Mouse (Mus musculus): ENCODE results near the gene Cfap77. TPM values are rescaled to one million over a fixed set of nuclear protein-coding genes. Genes with fewer than 3 reads are reported as not detected.

Cfap77 gene
- total RNA-seq, 2 experiments from 2014 or later = 0.31 TPM; not detected in 1

Other genes with a start within 250 kb of the Cfap77 start
- gene Gtf3c4, start 214.7 kb downstream of the Cfap77 start, total RNA-seq (2021) = 10 to 100 TPM; 20.3 to 21.8 TPM
- 1 to 10 TPM; 3.4 to 3.8 TPM for gene Ddx31, start 214.7 kb downstream of the Cfap77 start, total RNA-seq (2021)
- gene Barhl1, start 138.4 kb downstream of the Cfap77 start, total RNA-seq (2021) = not detected
- gene Ttf1, start 5.2 kb upstream of the Cfap77 start, total RNA-seq (2021) = 1 to 10 TPM; 6.2 to 6.6 TPM
- 10 to 100 TPM; 36.9 to 41.9 TPM for gene Setx, start 69.1 kb upstream of the Cfap77 start, total RNA-seq (2021)
- gene Ntng2, start 197.9 kb upstream of the Cfap77 start, total RNA-seq (2021) = 1 to 10 TPM; 4.9 TPM